Mouse (Mus musculus) heart, postnatal 0 days (tissue): ENCODE results near the gene Pak4.

Experiments
- CTCF ChIP-seq: IDR thresholded peaks from 2 replicates; pipeline ENCODE4 v1.5.1; 2016; ENCODE audit warnings: antibody characterized with exemption, control low read depth, low read depth
- EP300 ChIP-seq: IDR thresholded peaks from 2 replicates; pipeline ENCODE4 v1.6.1; 2016; ENCODE audit warnings: antibody characterized with exemption, low read depth

GRCm38 (mm10) chr7:28641546-28641945 lies 43.6 kb upstream of the Pak4 start:
- no peak for TF ChIP-seq CTCF
- no peak for TF ChIP-seq EP300
